Mouse (Mus musculus) testis, adult 2 months (tissue): ENCODE results near the gene Sdk2.

Experiments
- CTCF ChIP-seq: fragments of 200-500 bp; IDR thresholded peaks from 2 replicates; pipeline ENCODE4 v1.5.1; 2012; ENCODE audit warnings: low read depth, mild to moderate bottlenecking, inconsistent platforms, low read length, moderate library complexity; ENCODE audit not compliant: control insufficient read depth, insufficient read depth, insufficient replicate concordance
- POLR2A ChIP-seq: fragments of 200-500 bp; IDR thresholded peaks from 2 replicates; pipeline ENCODE4 v1.6.1; 2012; ENCODE audit warnings: low read depth, mild to moderate bottlenecking, inconsistent platforms, low read length, moderate library complexity; ENCODE audit not compliant: control insufficient read depth

DNA sequence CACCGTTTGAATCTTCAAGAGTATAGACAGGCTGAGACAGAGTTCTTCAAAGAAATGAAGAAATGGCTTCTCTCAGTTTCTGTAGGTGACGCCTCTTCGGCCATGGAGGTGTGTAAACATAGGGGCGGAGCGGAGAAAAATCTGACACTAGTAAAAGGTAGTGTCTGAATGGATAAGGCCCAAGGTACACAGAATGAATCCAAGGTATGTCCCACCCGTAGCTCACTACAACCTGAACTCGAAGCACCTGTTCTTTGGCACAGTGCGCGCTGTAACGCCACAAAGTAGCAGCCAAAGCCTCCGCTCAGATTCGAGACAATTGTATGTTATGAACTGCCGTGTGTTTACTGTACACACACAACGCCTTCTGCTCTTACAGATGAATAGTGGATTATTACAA lies 311.0 kb downstream of the Sdk2 start:
- no peak for TF ChIP-seq CTCF
- TF ChIP-seq POLR2A: no peak
